Mouse (Mus musculus) liver, adult 2 months (tissue): ENCODE data around the gene Taar1. TPM values are rescaled to one million over a fixed set of nuclear protein-coding genes. Genes with fewer than 3 reads are reported as not detected.

Experiments
- DNase-seq: peaks from one replicate; pipeline ENCODE4 v3.0.0-alpha.2; 2011; ENCODE audit warnings: low read depth, low spot score; ENCODE audit errors: extremely low read depth
- H3K27ac ChIP-seq: fragments of 200-500 bp; replicated peaks from 2 replicates; pipeline ENCODE4 v1.5.1; 2012; ENCODE audit warnings: low read depth, mild to moderate bottlenecking, control low read depth, inconsistent platforms, low read length; ENCODE audit not compliant: insufficient read depth
- H3K27me3 ChIP-seq: fragments of 200-500 bp; 2 replicates; pipeline ENCODE4 v1.6.1; 2012; ENCODE audit warnings: mild to moderate bottlenecking, moderate library complexity, low read length, inconsistent platforms; ENCODE audit not compliant: control insufficient read depth, insufficient read depth
- H3K36me3 ChIP-seq: fragments of 200-500 bp; 2 replicates; pipeline ENCODE4 v1.6.1; 2012; ENCODE audit warnings: low read length, inconsistent platforms; ENCODE audit not compliant: control insufficient read depth, insufficient read depth
- H3K4me1 ChIP-seq: fragments of 200-500 bp; 2 replicates; pipeline ENCODE4 v1.6.1; 2011; ENCODE audit warnings: low read length; ENCODE audit not compliant: control insufficient read depth, insufficient read depth
- H3K4me3 ChIP-seq: fragments of 200-500 bp; 2 replicates; pipeline ENCODE4 v1.5.1; 2011; ENCODE audit warnings: low read depth, mild to moderate bottlenecking, control low read depth, low read length, moderate library complexity; ENCODE audit not compliant: insufficient read depth
- H3K79me2 ChIP-seq: fragments of 200-500 bp; 2 replicates; pipeline ENCODE4 v1.6.1; 2012; ENCODE audit warnings: inconsistent platforms, mild to moderate bottlenecking, low read length, moderate library complexity; ENCODE audit not compliant: control insufficient read depth, insufficient read depth
- H3K9ac ChIP-seq: fragments of 200-500 bp; 2 replicates; pipeline ENCODE4 v1.6.1; 2012; ENCODE audit warnings: low read depth, mild to moderate bottlenecking, control low read depth, inconsistent platforms, low read length
- CTCF ChIP-seq: fragments of 200-500 bp; IDR thresholded peaks from 2 replicates; pipeline ENCODE4 v1.5.1; 2011; ENCODE audit warnings: low read depth, low read length, control low read depth
- POLR2A ChIP-seq: fragments of 200-500 bp; IDR thresholded peaks from 2 replicates; pipeline ENCODE4 v1.6.1; 2011; ENCODE audit warnings: low read length, control low read depth; ENCODE audit not compliant: insufficient read depth; ENCODE audit errors: extremely low read depth
- WGBS: fragments of 180-500 bp; shearing (Covaris S2); methylation state at CpG from one replicate; pipeline ENCODE4 v1.1.7; 2018; 5-methylcytosine and 5-hydroxymethylcytosine counted together
- polyA plus RNA-seq: library from polyadenylated mRNA; depleted of rRNA; stranded (reverse); fragments of >200 nt; gene quantifications from 2 replicates; pipeline ENCODE4 v1.2.3, GENCODE M21; 2012; rRNA removed
- total RNA-seq: library from RNA; depleted of rRNA; stranded (reverse); fragments of >200 nt; gene quantifications from 2 replicates; pipeline ENCODE4 v1.2.3, GENCODE M21; 2014; rRNA removed

Gene Taar1
- total RNA-seq (not detected in 2 replicates), polyA plus RNA-seq (not detected in 2 replicates)

- Histone ChIP-seq H3K27ac (no peak within 1 kb of the TSS), H3K27me3 (no peaks in the 10 kb centered on the region), H3K79me2 (no peaks in the 10 kb centered on the region), H3K9ac (no peak within 1 kb of the TSS), H3K36me3 (no peaks in the 10 kb centered on the region), H3K4me1 (peaks cover 10% of the 10 kb centered on the region; the same call in 1 of the 2 replicates), H3K4me3 (no peak within 1 kb of the TSS)
- no peak for DNase-seq
- TF ChIP-seq POLR2A (no peak), CTCF (no peak)
- WGBS, result 82% methylated on average over 4 of the region's 4 CpGs
Measured at GRCm38 (mm10) chr10:23920056-23920455, at the start of gene Taar1. Taar1 (plus strand) TSS chr10:23920356.

GRCm38 (mm10) chr10:23880695-23881094 lies 39.5 kb upstream of the Taar1 start:
- Histone ChIP-seq H3K4me3 (no peak overlapping the region), H3K36me3 (no peaks in the 10 kb centered on the region), H3K27ac (no peak overlapping the region), H3K79me2 (no peaks in the 10 kb centered on the region), H3K4me1 (peaks cover 3% of the 10 kb centered on the region; the same call in 1 of the 2 replicates), H3K27me3 (no peaks in the 10 kb centered on the region), H3K9ac (no peak overlapping the region; the same call in 1 of the 2 replicates)
- WGBS, result 80% methylated on average over 6 of the region's 6 CpGs
- peak; percentile 30 for DNase-seq
- TF ChIP-seq POLR2A, result no peak
- TF ChIP-seq CTCF, result peak; percentile 25; the same call in 1 of the 2 replicates

GRCm38 (mm10) chr10:23884910-23885309 lies 35.2 kb upstream of the Taar1 start:
- WGBS, result 20% methylated on average over 1 of the region's 1 CpGs
- Histone ChIP-seq H3K4me3 (no peak overlapping the region), H3K79me2 (no peaks in the 10 kb centered on the region), H3K36me3 (no peaks in the 10 kb centered on the region), H3K27ac (no peak overlapping the region), H3K27me3 (no peaks in the 10 kb centered on the region), H3K4me1 (peaks cover 5% of the 10 kb centered on the region), H3K9ac (no peak overlapping the region)
- TF ChIP-seq POLR2A, result no peak
- peak; percentile 95 for DNase-seq

DNA sequence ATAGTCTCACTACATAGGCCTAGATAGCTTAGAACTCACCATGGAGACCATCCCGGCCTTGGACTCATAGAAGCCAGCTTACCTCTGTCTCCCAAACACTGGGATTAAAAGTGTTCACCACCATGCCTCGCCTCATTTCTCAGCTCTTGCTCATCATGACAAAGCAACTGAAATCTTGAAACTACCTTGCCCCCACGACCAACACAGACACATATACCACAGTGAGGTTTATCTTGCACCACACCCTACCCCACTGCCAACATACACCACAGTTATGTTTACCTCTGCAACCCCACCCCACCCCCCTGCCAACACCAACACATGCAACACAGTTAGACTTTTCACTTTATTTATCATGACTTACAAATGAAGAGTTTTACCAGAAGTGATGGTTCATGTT lies 34.1 kb upstream of the Taar1 start:
- whole genome bisulfite sequencing, result 88% methylated on average over 3 of the region's 3 CpGs
- Histone ChIP-seq H3K9ac (no peak overlapping the region), H3K27ac (no peak overlapping the region), H3K4me3 (no peak overlapping the region), H3K36me3 (no peaks in the 10 kb centered on the region), H3K79me2 (no peaks in the 10 kb centered on the region), H3K4me1 (peaks cover 5% of the 10 kb centered on the region), H3K27me3 (no peaks in the 10 kb centered on the region)
- TF ChIP-seq CTCF, result no peak
- no peak for DNase-seq

GRCm38 (mm10) chr10:23892987-23893386 lies 27.2 kb upstream of the Taar1 start:
- Histone ChIP-seq H3K27ac (no peak overlapping the region; the same call in 1 of the 2 replicates), H3K9ac (no peak overlapping the region), H3K4me1 (peaks cover 12% of the 10 kb centered on the region), H3K4me3 (no peak overlapping the region), H3K79me2 (no peaks in the 10 kb centered on the region), H3K36me3 (no peaks in the 10 kb centered on the region), H3K27me3 (no peaks in the 10 kb centered on the region)
- peak; percentile 95 for DNase-seq
- TF ChIP-seq CTCF (no peak), POLR2A (no peak)
- WGBS, result 22% methylated on average over 1 of the region's 1 CpGs

- H3K4me1 ChIP-seq, result peaks cover 11% of the 10 kb centered on the region; the same call in 1 of the 2 replicates
- TF ChIP-seq POLR2A, result no peak
- no peak for TF ChIP-seq CTCF
- H3K27ac ChIP-seq, result peak within 1 kb of the TSS; percentile 30
- no peaks in the 10 kb centered on the region for H3K79me2 ChIP-seq
- DNase-seq, result peak; percentile 83
- peaks cover 2% of the 10 kb centered on the region; the same call in 1 of the 2 replicates for H3K36me3 ChIP-seq
- H3K4me3 ChIP-seq, result peak within 1 kb of the TSS; percentile 24
- H3K27me3 ChIP-seq, result no peaks in the 10 kb centered on the region
- peak within 1 kb of the TSS; percentile 37 for H3K9ac ChIP-seq
- 14% methylated on average over 21 of the region's 21 CpGs for WGBS
Measured at GRCm38 (mm10) chr10:23894601-23895349, 25.4 kb upstream of the Taar1 start, which contains the start of gene Vnn1. Vnn1 (plus strand) TSS chr10:23894688.
